Mouse (Mus musculus): ENCODE data around the gene Pou2af1. TPM values are rescaled to one million over a fixed set of nuclear protein-coding genes. Genes with fewer than 3 reads are reported as not detected.

The Pou2af1 gene
- total RNA-seq, 4 experiments from 2014 or later = 0.25 to 0.63 (median 0.39) TPM

GRCm38 (mm10) chr9:51225636-51226166, 12.2 kb downstream of the Pou2af1 start:
- DNase-seq (ENCODE audit: low spot score) = no peak

- DNase-seq (ENCODE audit: low spot score) = no peak
These were observed 17.3 kb downstream of the Pou2af1 start for GRCm38 (mm10) chr9:51230701-51231389.

DNA sequence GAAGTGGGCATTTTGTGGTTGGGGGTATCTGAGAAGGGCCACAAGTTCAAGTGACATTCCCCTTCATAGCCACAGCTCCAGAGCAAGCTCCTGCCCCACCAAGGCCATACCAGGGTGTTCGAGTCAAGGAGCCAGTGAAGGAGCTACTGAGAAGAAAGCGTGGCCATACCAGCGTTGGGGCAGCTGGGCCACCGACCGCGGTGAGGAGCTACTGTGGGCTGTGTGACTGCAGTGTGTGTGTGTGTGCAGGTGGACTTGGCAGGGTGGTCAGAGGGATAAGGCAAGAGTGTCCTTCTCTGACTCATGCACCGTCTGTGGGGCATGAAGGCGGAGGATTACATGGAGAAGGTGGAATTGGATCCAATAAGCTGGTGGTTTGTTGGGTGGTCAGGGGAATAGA, 18.7 kb downstream of the Pou2af1 start:
- no peak for DNase-seq (ENCODE audit: low spot score)

DNA sequence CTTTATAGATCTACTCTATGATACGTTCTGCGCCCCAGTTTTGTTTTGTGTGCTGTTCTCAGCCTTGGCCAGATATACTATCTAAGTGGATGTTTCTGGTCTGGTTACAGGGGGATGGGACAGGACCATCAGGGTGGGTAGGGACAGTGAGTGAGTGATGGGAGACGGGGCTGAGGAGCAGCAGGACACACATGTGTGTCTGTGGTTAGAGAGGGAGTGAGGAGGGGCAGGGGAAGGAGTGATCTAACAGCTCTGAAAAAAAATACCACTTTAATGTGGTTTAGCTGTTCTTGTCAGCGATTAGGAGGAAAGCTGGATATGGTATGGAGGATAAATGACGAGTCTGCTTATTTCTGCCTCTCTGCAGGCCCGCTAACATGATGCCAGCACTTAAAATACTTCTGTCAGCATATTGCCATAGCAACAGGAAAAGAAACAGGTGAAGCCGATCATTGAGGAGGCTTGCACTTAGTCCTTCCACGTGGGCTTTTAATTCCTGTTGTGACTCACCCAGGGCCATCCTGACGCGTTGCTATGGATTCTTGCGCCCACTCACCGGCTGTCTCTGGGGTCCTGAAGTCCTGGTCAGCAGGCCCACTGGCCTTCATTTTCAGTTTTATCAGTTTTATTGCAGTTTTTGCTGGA, 25.4 kb downstream of the Pou2af1 start:
- DNase-seq (ENCODE audit: low spot score) = no peak

DNA sequence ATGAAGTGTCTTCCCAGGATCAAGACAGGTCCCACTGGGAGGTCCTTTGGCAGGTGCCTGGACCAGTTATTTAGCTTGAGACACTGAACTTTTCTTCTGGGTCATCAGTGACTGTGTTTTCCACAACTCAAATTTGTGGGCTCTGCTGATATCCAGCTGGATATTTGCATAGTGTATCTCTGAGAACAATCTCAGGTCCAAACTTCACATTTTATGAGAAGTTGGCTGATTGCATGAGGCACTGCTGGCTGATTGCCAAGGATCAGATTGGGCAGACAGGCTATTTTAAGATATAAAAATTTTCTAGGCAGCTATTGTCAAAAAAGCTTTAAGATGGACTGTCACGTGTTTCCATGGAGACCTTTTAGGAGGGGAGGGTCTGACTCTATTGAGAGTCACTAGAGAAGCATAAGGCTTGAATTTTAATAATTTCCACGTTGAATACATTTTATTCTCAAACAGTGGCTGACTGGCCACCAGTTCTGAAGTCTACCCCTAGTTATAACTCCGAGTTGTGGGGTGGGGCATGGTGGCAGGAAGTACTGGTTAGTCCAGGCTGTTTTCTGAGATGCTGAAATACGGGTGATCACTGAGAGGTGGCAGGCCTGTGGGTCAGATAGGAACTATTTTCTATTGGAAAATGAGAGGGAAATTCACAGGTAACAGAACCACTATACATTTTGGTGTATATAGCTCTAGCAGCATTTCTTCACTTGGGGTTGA, 43.4 kb downstream of the Pou2af1 start:
- DNase-seq (ENCODE audit: low spot score) = no peak

- DNase-seq (ENCODE audit: low spot score) = no peak
These were observed 44.9 kb downstream of the Pou2af1 start for GRCm38 (mm10) chr9:51258426-51258825.

- no peak for DNase-seq (ENCODE audit: low spot score)
These were observed 55.3 kb downstream of the Pou2af1 start for GRCm38 (mm10) chr9:51268852-51269251.

GRCm38 (mm10) chr9:51271073-51271472, 57.6 kb downstream of the Pou2af1 start:
- no peak for DNase-seq (ENCODE audit: low spot score)

DNA sequence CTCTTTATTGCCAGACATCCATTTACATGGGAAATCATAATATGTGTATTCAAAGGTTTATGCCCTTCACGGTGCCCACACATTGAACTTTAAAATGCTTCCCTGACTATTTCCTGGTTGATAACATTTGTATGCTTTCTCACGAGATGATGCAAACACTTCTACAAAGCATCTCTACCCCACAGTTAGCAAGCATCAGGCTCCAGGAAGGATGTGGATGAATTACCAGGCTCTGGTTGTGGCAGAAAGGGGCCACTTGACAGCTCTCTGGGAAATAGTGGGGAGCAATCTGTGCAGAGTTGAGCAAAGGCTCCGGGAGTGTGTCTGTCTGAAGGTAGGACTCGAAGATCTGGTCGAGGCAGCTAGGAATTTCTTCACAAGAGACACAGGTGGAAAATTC, 58.6 kb downstream of the Pou2af1 start:
- no peak for DNase-seq (ENCODE audit: low spot score)

DNA sequence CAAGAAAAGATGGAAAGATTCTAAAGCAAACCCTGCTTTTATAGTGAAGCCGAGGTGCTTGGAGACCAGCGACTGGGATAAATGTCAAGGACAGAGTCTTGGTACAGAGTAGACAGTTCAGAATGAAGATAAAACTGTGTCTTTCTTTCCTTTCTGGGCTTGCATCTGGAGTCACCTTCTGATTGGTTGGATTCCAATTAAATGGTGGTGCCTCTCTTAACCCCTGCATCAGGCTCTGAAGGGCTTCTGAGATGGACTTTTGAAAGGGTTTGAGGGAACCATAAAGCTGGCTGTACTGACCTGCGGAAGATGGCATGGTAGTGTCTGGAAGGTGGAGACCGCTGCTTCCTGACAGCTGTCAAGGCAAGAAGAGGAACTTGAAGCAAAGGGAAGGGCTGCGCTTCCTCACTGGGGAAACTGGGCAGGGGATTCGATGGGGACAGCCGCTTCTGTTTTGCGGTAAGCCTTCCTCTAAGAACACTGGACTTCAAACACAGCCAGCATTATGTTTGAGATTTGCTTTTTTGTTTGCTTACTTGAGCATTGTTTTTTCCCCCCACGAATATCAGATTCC, 60.2 kb downstream of the Pou2af1 start:
- DNase-seq (ENCODE audit: low spot score) = peak; percentile 12

DNA sequence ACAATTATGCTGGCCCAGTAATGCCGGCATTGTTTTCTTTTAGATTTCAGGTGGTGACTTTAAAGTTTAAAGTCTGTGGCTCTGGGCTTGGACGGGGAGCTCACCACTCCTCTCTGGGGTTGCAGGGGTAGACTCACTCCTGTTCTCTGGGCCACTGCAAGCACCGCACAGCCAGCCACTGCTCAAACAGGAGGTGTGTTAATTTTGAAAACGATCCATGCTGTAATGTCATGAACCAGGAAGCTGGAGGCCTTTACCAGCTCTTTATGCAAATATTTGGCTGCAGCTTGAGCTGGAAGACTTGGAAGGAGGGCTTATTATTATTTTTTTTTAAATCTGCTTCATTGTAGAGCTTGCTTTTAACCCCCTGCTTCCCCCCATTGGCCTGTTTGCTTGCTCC, 61.2 kb downstream of the Pou2af1 start:
- no peak for DNase-seq (ENCODE audit: low spot score)

GRCm38 (mm10) chr9:51277834-51278498, 64.5 kb downstream of the Pou2af1 start:
- DNase-seq (ENCODE audit: low spot score) = no peak

DNA sequence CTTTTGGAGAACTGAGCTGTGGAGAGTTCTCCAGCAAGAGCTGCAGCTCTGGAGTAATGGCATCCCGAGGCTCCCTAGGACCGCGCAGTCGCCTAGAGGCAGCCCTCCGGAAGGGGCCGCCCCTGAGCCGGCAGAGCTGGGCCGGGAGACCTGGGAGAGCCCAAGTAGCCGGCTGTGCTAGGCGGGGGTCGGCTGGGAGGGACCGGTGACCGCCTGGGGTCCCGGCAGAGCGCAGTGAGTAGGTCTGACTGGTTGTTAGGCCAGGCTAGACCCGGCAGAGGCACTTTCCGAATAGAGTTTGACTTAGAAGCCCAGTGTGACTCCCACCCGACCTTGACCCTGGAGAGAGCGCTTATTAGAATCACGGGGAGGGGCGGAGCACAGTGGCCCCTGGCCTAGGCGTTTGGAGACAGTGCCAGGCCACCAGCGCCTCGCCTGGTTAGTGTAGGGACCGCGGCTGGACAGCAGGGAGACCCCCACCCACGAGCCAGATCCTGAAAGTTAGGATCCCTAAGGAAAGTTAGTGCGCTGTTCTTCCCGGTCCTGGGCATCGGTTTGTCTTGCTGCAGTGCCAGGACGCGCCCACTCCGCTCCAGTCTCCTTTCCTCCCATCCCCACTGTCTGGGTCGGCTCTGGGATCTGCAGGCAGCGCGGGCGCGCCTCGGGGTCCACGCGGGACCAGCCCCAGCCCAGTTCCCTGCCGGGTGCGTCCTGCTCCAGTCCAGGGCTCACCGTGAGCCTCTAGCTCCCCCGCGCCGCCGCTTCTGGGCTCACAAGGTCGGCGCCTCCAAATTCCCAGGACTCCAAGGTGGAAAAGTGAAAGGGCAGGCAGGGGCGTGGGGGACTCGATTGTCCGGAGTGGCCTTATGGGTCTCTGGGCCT, 65.2 kb downstream of the Pou2af1 start, which contains the start of gene Colca2:
TSS of gene Colca2 (minus strand) at position 70 of the 882 bp plus-strand sequence.
- DNase-seq (ENCODE audit: low spot score) = peak; percentile 72

DNA sequence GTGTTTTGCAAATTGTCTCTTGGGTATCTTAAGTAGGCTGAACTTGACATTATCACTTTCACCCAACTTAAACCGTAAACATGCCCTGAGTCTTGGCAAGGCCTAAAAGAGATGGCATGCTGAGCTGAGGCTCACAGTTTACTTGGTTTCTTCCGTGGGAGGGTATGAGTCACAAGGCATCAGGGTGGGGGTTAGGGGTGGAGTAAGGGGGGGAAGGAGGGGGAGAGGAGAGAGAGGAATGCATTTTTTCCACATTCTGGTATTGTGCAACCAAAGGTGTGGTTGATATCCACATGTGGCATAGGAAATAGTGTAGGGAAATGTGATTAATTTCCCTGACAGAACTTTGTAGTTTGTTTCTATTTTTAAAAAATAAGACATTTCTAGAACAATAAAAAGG, 72.6 kb downstream of the Pou2af1 start:
- DNase-seq (ENCODE audit: low spot score) = no peak

Other genes with a start within 250 kb of the Pou2af1 start
- gene Sik2, start 204.6 kb upstream of the Pou2af1 start, total RNA-seq (2022) = 10 to 100 TPM; 22.2 to 28.0 (median 23.6) TPM
- gene Btg4, start 152.8 kb upstream of the Pou2af1 start, total RNA-seq (2022) = not detected
- gene Layn, start 136.6 kb upstream of the Pou2af1 start, total RNA-seq (2022) = 1 to 10 TPM; 5.0 to 5.5 (median 5.2) TPM
- gene 4833427G06Rik, start 111.6 kb upstream of the Pou2af1 start, total RNA-seq (2022) = not detected
- gene Gm32742, start 48.2 kb upstream of the Pou2af1 start, total RNA-seq (2022) = not detected
- 1 to 10 TPM in 3 of 4 experiments, under 1 TPM in 1; 0.92 to 1.9 (median 1.4) TPM for gene Colca2, start 64.9 kb downstream of the Pou2af1 start, total RNA-seq (2022)
- gene 1810046K07Rik, start 115.2 kb downstream of the Pou2af1 start, total RNA-seq (2022) = not detected